Mouse (Mus musculus) liver, embryonic 12.5 days (tissue): ENCODE data around the gene Mgp. TPM values are rescaled to one million over a fixed set of nuclear protein-coding genes. Genes with fewer than 3 reads are reported as not detected.

ENCODE experiments used
- polyA plus RNA-seq: library from polyadenylated mRNA; unstranded; fragments of >200 nt; fragmentation: Nextera tagmentation; extraction: Ambion mirVana; gene quantifications from 2 replicates; pipeline ENCODE4 v1.2.1, GENCODE M21; 2016

The Mgp gene
- polyA plus RNA-seq, 1 experiment from 2014 or later: 4.3 TPM

Other genes with a start within 250 kb of the Mgp start
- 1.7 and 2.0 TPM in 2 replicates for gene Plbd1, start 213.9 kb downstream of the Mgp start, polyA plus RNA-seq
- 0.07 TPM in 1 of 2 replicates, not detected in the other for gene Gucy2c, start 94.1 kb downstream of the Mgp start, polyA plus RNA-seq
- gene Hist4h4, start 71.4 kb downstream of the Mgp start, polyA plus RNA-seq: 0.92 and 1.0 TPM in 2 replicates
- gene H2afj, start 67.6 kb downstream of the Mgp start, polyA plus RNA-seq: 196 and 207 TPM in 2 replicates
- gene BC049715, start 48.2 kb downstream of the Mgp start, polyA plus RNA-seq: 1.2 and 1.3 TPM in 2 replicates
- gene Wbp11, start 47.6 kb downstream of the Mgp start, polyA plus RNA-seq: 95.0 and 97.3 TPM in 2 replicates
- gene Smco3, start 40.4 kb downstream of the Mgp start, polyA plus RNA-seq: not detected in 2 replicates
- gene Art4, start 18.1 kb downstream of the Mgp start, polyA plus RNA-seq: 26.3 and 27.0 TPM in 2 replicates
- gene Erp27, start 46.4 kb upstream of the Mgp start, polyA plus RNA-seq: 0.27 and 0.43 TPM in 2 replicates
- gene Pde6h, start 48.0 kb upstream of the Mgp start, polyA plus RNA-seq: not detected in 2 replicates
- gene Arhgdib, start 66.1 kb upstream of the Mgp start, polyA plus RNA-seq: 120 and 122 TPM in 2 replicates